Mouse (Mus musculus) liver, adult 2 months (tissue): ENCODE data around the gene Psmf1. TPM values are rescaled to one million over a fixed set of nuclear protein-coding genes. Genes with fewer than 3 reads are reported as not detected.

ENCODE experiments used
- DNase-seq: peaks from one replicate; pipeline ENCODE4 v3.0.0-alpha.2; 2011; ENCODE audit warnings: low read depth, low spot score; ENCODE audit errors: extremely low read depth
- H3K27ac ChIP-seq: fragments of 200-500 bp; replicated peaks from 2 replicates; pipeline ENCODE4 v1.5.1; 2012; ENCODE audit warnings: low read depth, mild to moderate bottlenecking, control low read depth, inconsistent platforms, low read length; ENCODE audit not compliant: insufficient read depth
- H3K27me3 ChIP-seq: fragments of 200-500 bp; 2 replicates; pipeline ENCODE4 v1.6.1; 2012; ENCODE audit warnings: mild to moderate bottlenecking, moderate library complexity, low read length, inconsistent platforms; ENCODE audit not compliant: control insufficient read depth, insufficient read depth
- H3K36me3 ChIP-seq: fragments of 200-500 bp; 2 replicates; pipeline ENCODE4 v1.6.1; 2012; ENCODE audit warnings: low read length, inconsistent platforms; ENCODE audit not compliant: control insufficient read depth, insufficient read depth
- H3K4me1 ChIP-seq: fragments of 200-500 bp; 2 replicates; pipeline ENCODE4 v1.6.1; 2011; ENCODE audit warnings: low read length; ENCODE audit not compliant: control insufficient read depth, insufficient read depth
- H3K4me3 ChIP-seq: fragments of 200-500 bp; 2 replicates; pipeline ENCODE4 v1.5.1; 2011; ENCODE audit warnings: low read depth, mild to moderate bottlenecking, control low read depth, low read length, moderate library complexity; ENCODE audit not compliant: insufficient read depth
- H3K79me2 ChIP-seq: fragments of 200-500 bp; 2 replicates; pipeline ENCODE4 v1.6.1; 2012; ENCODE audit warnings: inconsistent platforms, mild to moderate bottlenecking, low read length, moderate library complexity; ENCODE audit not compliant: control insufficient read depth, insufficient read depth
- H3K9ac ChIP-seq: fragments of 200-500 bp; 2 replicates; pipeline ENCODE4 v1.6.1; 2012; ENCODE audit warnings: low read depth, mild to moderate bottlenecking, control low read depth, inconsistent platforms, low read length
- CTCF ChIP-seq: fragments of 200-500 bp; IDR thresholded peaks from 2 replicates; pipeline ENCODE4 v1.5.1; 2011; ENCODE audit warnings: low read depth, low read length, control low read depth
- POLR2A ChIP-seq: fragments of 200-500 bp; IDR thresholded peaks from 2 replicates; pipeline ENCODE4 v1.6.1; 2011; ENCODE audit warnings: low read length, control low read depth; ENCODE audit not compliant: insufficient read depth; ENCODE audit errors: extremely low read depth
- WGBS: fragments of 180-500 bp; shearing (Covaris S2); methylation state at CpG from one replicate; pipeline ENCODE4 v1.1.7; 2018; 5-methylcytosine and 5-hydroxymethylcytosine counted together
- polyA plus RNA-seq: library from polyadenylated mRNA; depleted of rRNA; stranded (reverse); fragments of >200 nt; gene quantifications from 2 replicates; pipeline ENCODE4 v1.2.3, GENCODE M21; 2012
- total RNA-seq: library from RNA; depleted of rRNA; stranded (reverse); fragments of >200 nt; gene quantifications from 2 replicates; pipeline ENCODE4 v1.2.3, GENCODE M21; 2014

Psmf1 gene
- total and polyA plus RNA-seq, 2 experiments = 7.5 to 46.0 TPM

DNA sequence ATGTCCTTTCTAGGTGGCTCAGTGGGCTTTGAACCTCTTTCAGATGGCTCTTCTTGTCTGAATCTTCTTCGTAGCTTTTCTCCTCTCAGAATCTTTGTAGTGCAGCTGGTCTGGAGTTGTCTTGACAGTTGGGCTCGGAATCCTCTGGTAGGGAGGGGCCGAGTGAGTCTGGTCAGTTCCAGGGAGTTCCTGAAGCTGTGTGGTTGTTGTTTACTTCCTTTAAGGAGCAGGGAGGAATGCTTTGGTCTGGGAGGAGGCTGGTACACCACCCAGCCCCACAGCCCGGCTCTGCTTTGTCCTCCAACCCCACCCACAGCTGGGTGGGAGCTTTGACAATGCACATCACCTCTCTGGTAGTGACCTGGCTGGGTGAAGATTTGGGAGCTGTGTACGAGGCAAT lies 7.3 kb upstream of the Psmf1 start:
- no peak for DNase-seq
- WGBS = 70% methylated on average over 5 of the region's 5 CpGs
- Histone ChIP-seq H3K9ac (no peak overlapping the region), H3K36me3 (no peaks in the 10 kb centered on the region), H3K27me3 (no peaks in the 10 kb centered on the region), H3K27ac (no peak overlapping the region), H3K4me3 (no peak overlapping the region), H3K4me1 (no peaks in the 10 kb centered on the region), H3K79me2 (no peaks in the 10 kb centered on the region)
- TF ChIP-seq POLR2A = no peak
- TF ChIP-seq CTCF = no peak

DNA sequence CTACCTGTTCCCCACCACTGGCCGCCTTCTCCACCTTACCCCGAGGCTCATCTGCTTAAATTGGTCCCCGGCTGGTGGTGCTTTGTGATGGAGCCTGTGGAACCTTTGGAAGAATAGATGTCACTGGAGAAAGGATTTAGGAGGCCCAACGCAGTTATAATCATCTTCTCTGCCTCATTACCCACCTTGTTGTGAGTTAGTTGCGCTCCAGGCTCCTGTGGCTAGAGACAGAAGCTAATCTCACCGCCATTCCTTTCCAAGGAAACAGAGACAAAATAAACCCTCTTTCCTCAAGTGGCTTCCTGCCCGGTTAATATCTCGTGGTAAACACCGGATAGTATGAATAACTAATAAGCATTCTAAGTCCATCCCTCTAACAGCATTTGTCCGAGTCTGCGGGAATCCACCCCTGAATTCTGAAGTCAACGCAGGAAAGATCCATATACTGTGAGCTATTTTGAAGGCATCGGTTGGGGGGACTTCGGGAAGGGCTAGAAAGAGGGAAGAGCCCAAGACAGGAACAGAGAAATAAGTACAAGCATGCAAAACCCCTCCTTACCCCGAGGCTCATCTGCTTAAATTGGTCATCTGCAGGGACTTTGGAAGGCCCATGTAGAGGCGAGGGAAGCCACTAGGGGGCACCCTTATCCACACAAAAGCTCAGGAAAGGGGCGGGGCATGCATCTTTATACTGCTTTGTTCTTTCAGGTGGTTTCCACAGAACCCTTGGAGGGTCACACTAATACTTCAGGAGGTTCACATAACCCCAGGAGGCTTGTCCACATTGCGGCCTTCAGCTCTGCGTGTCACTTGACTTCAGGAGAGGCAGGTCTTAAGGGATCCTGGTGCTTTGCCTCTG lies 4.1 kb upstream of the Psmf1 start:
- TF ChIP-seq CTCF = peak; percentile 76
- no peak for TF ChIP-seq POLR2A
- Histone ChIP-seq H3K79me2 (no peaks in the 10 kb centered on the region), H3K27ac (no peak overlapping the region), H3K4me1 (no peaks in the 10 kb centered on the region), H3K4me3 (no peak overlapping the region), H3K36me3 (no peaks in the 10 kb centered on the region), H3K27me3 (no peaks in the 10 kb centered on the region), H3K9ac (no peak overlapping the region)
- peak; percentile 42 for DNase-seq
- WGBS = 38% methylated on average over 19 of the region's 19 CpGs

DNA sequence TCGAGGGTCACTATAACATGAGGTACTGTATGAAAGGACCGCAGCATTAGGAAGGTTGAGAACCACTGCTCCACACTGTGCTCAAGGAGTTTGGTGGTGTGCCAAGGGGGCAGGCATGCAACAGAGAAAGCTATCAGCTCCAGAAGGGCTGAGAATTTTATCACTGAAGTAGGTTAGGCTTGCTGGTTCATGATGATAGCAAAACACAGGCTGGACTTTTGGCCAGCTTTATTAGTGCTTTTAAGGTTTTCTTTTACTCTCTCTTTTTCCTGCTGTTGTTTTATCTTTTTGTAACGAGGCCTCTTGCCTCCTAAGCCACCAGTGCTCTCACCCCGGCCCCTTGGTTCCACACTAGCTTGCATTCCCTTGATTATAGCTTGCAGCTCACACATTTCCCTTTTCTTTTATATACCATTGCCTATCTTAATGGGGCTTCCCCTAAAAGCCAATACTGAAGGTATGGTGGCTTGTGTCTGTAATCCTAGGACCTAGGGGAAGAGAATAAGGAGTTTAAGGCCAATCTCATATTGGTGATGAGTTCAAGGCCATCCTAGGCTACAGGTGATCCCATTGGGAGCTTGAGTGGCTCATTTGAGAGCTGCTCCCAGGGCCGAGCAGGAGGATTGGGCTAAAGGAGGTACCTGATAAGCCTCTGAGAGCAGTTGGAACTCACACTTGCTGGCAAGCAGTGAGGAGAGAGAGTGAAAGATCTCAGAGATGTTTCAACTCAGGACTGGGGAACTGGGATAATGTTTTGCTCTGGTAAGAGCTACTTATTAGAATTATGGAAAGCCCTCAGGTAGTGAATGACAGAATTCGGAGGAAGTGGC lies 921 bp downstream of the Psmf1 start:
- 68% methylated on average over 6 of the region's 6 CpGs for WGBS
- no peak for DNase-seq
- no peaks in the 10 kb centered on the region for H3K27me3 ChIP-seq
- peaks cover 15% of the 10 kb centered on the region for H3K4me1 ChIP-seq
- no peak overlapping the region for H3K9ac ChIP-seq
- H3K4me3 ChIP-seq = no peak overlapping the region
- H3K36me3 ChIP-seq = no peaks in the 10 kb centered on the region
- peaks cover 20% of the 10 kb centered on the region; the same call in 1 of the 2 replicates for H3K79me2 ChIP-seq
- TF ChIP-seq CTCF (no peak), POLR2A (no peak)
- H3K27ac ChIP-seq = no peak overlapping the region

DNA sequence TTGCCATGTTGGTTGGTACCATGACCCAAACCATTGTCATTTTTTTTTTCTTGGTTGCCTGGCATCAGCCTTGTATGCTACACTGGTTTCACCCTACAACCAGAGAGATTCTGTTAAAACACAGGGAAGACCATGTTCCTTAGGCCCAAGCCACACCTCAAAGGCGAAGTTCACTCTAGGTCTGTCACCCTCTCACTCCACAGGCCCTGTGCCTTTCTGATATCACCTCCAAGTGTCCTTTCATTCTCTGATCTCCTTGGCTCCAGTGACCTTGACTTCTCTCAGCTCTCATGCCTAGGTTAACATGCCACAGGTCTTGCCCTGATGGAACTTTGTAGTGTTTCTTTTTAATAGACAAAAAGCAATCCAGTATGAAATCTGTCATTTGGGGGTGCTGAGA lies 1.9 kb downstream of the Psmf1 start:
- no peak overlapping the region for H3K27ac ChIP-seq
- no peak overlapping the region for H3K9ac ChIP-seq
- 96% methylated on average over 1 of the region's 1 CpGs for WGBS
- no peaks in the 10 kb centered on the region for H3K36me3 ChIP-seq
- H3K79me2 ChIP-seq = peaks cover 20% of the 10 kb centered on the region; the same call in 1 of the 2 replicates
- no peaks in the 10 kb centered on the region for H3K27me3 ChIP-seq
- peaks cover 15% of the 10 kb centered on the region for H3K4me1 ChIP-seq
- TF ChIP-seq CTCF = no peak
- TF ChIP-seq POLR2A = no peak
- H3K4me3 ChIP-seq = no peak overlapping the region
- no peak for DNase-seq

DNA sequence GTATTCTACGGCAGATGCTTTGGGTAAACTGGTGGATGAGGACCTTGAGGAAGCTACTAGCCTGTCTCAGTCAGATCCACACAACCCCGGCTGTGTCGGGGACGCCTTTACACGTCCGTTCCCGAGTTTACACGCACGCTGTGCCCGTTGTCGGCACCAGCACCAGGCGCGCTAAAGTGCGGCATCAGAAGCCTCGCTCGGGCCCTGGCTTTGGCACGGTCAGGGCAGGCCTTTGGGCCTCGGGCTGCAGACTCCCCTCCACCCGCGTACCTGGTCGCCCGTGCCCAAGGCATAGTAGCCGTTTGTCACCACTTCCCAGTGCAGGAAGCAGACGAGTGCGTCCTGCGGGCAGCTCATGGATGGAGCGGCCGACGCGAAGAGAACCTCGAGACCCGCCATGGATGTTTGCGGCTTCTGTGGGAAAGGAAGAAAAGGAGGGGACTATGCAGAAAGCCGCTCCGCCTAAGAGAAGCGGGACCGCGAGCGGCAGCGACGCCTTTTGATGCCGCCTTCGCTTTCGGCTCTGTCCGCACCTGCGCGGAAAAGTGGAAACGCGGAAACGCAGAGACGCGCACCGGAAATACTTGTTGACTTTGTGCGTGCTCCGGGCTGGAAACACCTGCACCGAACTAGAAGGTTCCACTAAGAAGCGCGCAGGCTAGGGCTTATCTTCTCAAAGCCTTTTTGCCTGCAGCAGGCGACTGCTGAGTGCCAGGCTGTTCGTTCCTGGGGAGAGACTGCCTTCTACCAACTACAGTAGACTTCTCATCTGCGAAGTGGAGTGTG lies 3.1 kb downstream of the Psmf1 start:
- DNase-seq = peak; percentile 83

More for the DNA sequence above, 3.1 kb downstream of the Psmf1 start:
- peak overlapping the region; percentile 98 for H3K4me3 ChIP-seq
- H3K27ac ChIP-seq = peak overlapping the region; percentile 71
- peak overlapping the region; percentile 93 for H3K9ac ChIP-seq
- under 1% methylated on average over 61 of the region's 61 CpGs for WGBS
- H3K79me2 ChIP-seq = peaks cover 23% of the 10 kb centered on the region; the same call in 1 of the 2 replicates
- no peak for TF ChIP-seq CTCF
- peak; percentile 73 for TF ChIP-seq POLR2A
- H3K36me3 ChIP-seq = no peaks in the 10 kb centered on the region
- no peaks in the 10 kb centered on the region for H3K27me3 ChIP-seq
- H3K4me1 ChIP-seq = peaks cover 18% of the 10 kb centered on the region
